Mouse (Mus musculus) CH12F3 (cell line): ENCODE results near the gene Rtl10.

Experiments used
- in situ Hi-C: fragments of 300-500 bp; cut with MboI; formaldehyde crosslinking; loops from 2 replicates; pipeline ENCODE4 v1.14.3; 2020; ENCODE audit warnings: low sequenced_read_pairs

Rtl10 gene

GRCm38 (mm10) chr16:18543151-18543829, 44.6 kb downstream of the Rtl10 start:
- in situ Hi-C loops: no loop called here

- in situ Hi-C loops: no loop called here
These were observed 49.2 kb downstream of the Rtl10 start for GRCm38 (mm10) chr16:18547891-18548290.
